Mouse (Mus musculus) spleen, adult 2 months (tissue): ENCODE results near the gene Numb. TPM values are rescaled to one million over a fixed set of nuclear protein-coding genes. Genes with fewer than 3 reads are reported as not detected.

Experiments
- DNase-seq, 2 experiments: peaks; one replicate each; pipeline versions ENCODE4 v3.0.0 to v3.0.0-alpha.2; 2012 to 2021; ENCODE audit warnings: low spot score in 2 of 2, low read depth in 1 of 2
- H3K27ac ChIP-seq: fragments of 200-500 bp; 2 replicates; pipeline ENCODE4 v1.5.1; 2012; ENCODE audit warnings: low read length, inconsistent platforms; ENCODE audit not compliant: insufficient read depth
- H3K27me3 ChIP-seq: fragments of 200-500 bp; 2 replicates; pipeline ENCODE4 v1.6.1; 2012; ENCODE audit warnings: mild to moderate bottlenecking, moderate library complexity, low read length, inconsistent platforms; ENCODE audit not compliant: control insufficient read depth, insufficient read depth
- H3K36me3 ChIP-seq: fragments of 200-500 bp; 2 replicates; pipeline ENCODE4 v1.6.1; 2012; ENCODE audit warnings: mild to moderate bottlenecking, low read length, inconsistent platforms; ENCODE audit not compliant: control insufficient read depth, insufficient read depth
- H3K4me1 ChIP-seq: fragments of 200-500 bp; 2 replicates; pipeline ENCODE4 v1.6.1; 2011; ENCODE audit warnings: inconsistent platforms; ENCODE audit not compliant: control insufficient read depth, insufficient read depth, insufficient read length
- H3K4me3 ChIP-seq: fragments of 200-500 bp; 2 replicates; pipeline ENCODE4 v1.5.1; 2011; ENCODE audit warnings: mild to moderate bottlenecking, inconsistent platforms; ENCODE audit not compliant: insufficient read depth, insufficient read length; ENCODE audit errors: extremely low read depth
- CTCF ChIP-seq: fragments of 200-500 bp; IDR thresholded peaks from 2 replicates; pipeline ENCODE4 v1.5.1; 2011; ENCODE audit warnings: mild to moderate bottlenecking, inconsistent platforms; ENCODE audit not compliant: insufficient read depth, insufficient read length, insufficient replicate concordance; ENCODE audit errors: extremely low read depth
- POLR2A ChIP-seq: fragments of 200-500 bp; IDR thresholded peaks from 2 replicates; pipeline ENCODE4 v1.6.1; 2011; ENCODE audit warnings: low read depth, low read length, inconsistent platforms
- WGBS: fragments of 180-500 bp; shearing (Covaris S2); methylation state at CpG from one replicate; pipeline ENCODE4 v1.1.7; 2018; 5-methylcytosine and 5-hydroxymethylcytosine counted together
- polyA plus RNA-seq: library from polyadenylated mRNA; depleted of rRNA; stranded (reverse); fragments of >200 nt; gene quantifications from 2 replicates; pipeline ENCODE4 v1.2.3, GENCODE M21; 2012; rRNA removed

The Numb gene
- 24.5 and 32.8 TPM in 2 replicates for polyA plus RNA-seq

- TF ChIP-seq CTCF (no peak), POLR2A (peak; percentile 88)
- peak within 1 kb of the TSS; percentile 72 for H3K4me3 ChIP-seq
- no peaks in the 10 kb centered on the region for H3K27me3 ChIP-seq
- H3K4me1 ChIP-seq: peaks cover 6% of the 10 kb centered on the region; the same call in 1 of the 2 replicates
- peak within 1 kb of the TSS; percentile 76 for H3K27ac ChIP-seq
- no peaks in the 10 kb centered on the region for H3K36me3 ChIP-seq
- peak; percentile 96 to 98 for DNase-seq
- WGBS: 1% methylated on average over 60 of the region's 63 CpGs
These were observed at the start of gene Numb for GRCm38 (mm10) chr12:83921535-83922381. Gene Numb (minus strand): TSS chr12:83921934.

GRCm38 (mm10) chr12:83965235-83965634, 43.5 kb upstream of the Numb start:
- TF ChIP-seq CTCF (no peak), POLR2A (no peak)
- H3K27ac ChIP-seq: no peak overlapping the region
- WGBS: 90% methylated on average over 7 of the region's 7 CpGs
- H3K4me1 ChIP-seq: no peaks in the 10 kb centered on the region
- no peaks in the 10 kb centered on the region for H3K36me3 ChIP-seq
- H3K27me3 ChIP-seq: no peaks in the 10 kb centered on the region
- no peak overlapping the region for H3K4me3 ChIP-seq
- DNase-seq: no peak

- H3K27ac ChIP-seq: no peak overlapping the region
- no peaks in the 10 kb centered on the region for H3K4me1 ChIP-seq
- WGBS: 92% methylated on average over 9 of the region's 9 CpGs
- no peak for DNase-seq
- H3K36me3 ChIP-seq: 0 out of 2 replicates have a peak, but pooled peaks cover under 1% of the 10 kb centered on the region
- no peaks in the 10 kb centered on the region for H3K27me3 ChIP-seq
- H3K4me3 ChIP-seq: no peak overlapping the region
- no peak for TF ChIP-seq POLR2A
- TF ChIP-seq CTCF: no peak
These were observed 36.5 kb upstream of the Numb start for GRCm38 (mm10) chr12:83958278-83958677.

DNA sequence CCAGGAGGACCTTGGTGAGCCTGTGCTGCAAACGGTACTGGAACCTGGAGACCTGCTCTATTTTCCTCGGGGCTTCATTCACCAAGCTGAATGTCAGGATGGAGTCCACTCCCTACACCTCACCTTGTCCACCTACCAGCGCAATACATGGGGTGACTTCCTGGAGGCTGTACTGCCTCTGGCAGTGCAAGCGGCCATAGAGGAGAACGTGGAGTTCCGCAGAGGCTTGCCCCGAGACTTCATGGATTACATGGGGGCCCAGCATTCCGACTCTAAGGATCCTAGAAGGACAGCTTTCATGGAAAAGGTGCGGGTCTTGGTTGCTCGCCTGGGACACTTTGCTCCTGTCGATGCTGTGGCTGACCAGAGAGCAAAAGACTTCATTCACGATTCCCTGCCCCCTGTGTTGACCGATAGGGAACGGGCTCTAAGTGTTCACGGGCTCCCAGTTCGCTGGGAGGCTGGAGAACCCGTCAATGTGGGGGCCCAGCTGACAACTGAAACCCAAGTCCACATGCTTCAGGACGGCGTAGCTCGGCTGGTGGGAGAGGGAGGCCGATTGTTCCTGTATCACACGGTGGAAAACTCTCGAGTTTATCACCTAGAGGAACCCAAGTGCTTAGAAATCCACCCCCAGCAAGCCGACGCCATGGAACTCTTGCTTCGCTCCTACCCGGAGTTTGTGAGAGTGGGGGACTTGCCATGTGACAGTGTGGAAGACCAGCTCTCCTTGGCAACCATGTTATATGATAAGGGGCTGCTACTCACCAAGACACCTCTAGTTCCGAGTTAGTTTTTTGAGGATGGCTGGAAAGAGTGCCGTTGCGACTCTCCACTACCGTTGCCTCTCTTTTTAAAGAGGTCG, 30.2 kb upstream of the Numb start:
- H3K27me3 ChIP-seq: no peaks in the 10 kb centered on the region
- 85% methylated on average over 32 of the region's 32 CpGs for WGBS
- H3K4me1 ChIP-seq: peaks cover 16% of the 10 kb centered on the region
- peak overlapping the region; percentile 94; the same call in 1 of the 2 replicates for H3K4me3 ChIP-seq
- H3K27ac ChIP-seq: no peak overlapping the region
- TF ChIP-seq POLR2A (no peak), CTCF (no peak)
- peaks cover 5% of the 10 kb centered on the region; the same call in 1 of the 2 replicates for H3K36me3 ChIP-seq
- DNase-seq: no peak

DNA sequence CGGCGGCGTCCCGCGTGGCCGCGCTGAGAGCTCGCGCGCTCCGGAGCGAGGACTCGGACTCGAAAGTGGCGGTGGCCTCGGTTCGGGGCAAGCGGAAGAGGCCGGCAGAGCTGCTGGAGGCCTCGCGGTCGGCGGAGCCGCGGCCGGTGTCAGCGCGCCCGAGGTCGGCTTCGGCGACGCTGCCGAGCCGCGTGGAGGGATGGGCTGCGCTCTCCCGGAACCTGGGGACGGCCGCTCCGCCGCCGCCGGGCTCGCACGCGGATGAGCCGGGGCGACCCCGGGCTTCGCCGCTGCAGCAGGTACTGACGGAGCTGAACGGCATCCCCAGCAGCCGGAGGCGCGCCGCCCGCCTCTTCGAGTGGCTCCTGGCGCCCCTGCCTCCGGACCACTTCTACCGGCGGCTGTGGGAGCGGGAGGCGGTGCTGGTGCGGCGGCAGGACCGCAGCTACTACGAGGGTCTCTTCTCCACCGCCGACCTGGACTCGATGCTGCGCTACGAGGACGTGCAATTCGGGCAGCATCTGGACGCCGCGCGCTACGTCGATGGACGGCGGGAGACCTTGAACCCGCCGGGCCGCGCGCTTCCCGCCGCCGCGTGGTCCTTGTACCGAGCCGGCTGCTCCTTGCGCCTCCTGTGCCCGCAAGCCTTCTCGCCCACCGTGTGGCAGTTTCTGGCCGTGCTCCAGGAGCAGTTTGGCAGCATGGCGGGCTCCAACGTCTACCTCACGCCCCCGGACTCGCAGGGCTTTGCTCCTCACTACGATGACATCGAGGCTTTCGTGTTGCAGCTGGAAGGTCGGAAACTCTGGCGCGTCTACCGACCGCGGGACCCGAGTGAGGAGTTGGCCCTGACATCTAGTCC, 29.3 kb upstream of the Numb start:
- Histone ChIP-seq H3K27ac (peak overlapping the region; percentile 72), H3K4me3 (peak overlapping the region; percentile 94), H3K4me1 (peaks cover 16% of the 10 kb centered on the region), H3K27me3 (no peaks in the 10 kb centered on the region), H3K36me3 (peaks cover 5% of the 10 kb centered on the region; the same call in 1 of the 2 replicates)
- peak in 1 of 2 experiments; percentile 9 for DNase-seq
- WGBS: under 1% methylated on average over 107 of the region's 116 CpGs
- TF ChIP-seq POLR2A (no peak), CTCF (no peak)

DNA sequence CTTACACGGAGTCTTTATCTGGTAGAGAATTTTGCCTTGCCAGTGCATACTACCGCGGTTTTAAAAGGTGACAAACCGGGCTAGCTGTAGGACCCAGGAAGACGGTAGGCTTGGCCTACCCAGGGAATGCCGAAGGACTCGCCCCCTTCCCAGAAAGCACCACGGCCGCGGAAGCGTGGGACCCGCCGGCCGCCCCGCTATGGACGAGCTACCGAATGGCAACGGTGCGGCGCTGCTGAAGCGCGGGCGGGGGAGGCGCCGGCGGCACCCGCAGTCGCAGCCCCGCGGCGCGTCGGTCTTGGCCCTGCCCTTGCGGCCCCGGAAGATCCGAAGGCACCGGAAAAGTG, 28.7 kb upstream of the Numb start, which contains the start of gene Riox1:
Gene Riox1, plus strand, starts transcription at position 116 of the 347 bp plus-strand sequence.
- H3K27me3 ChIP-seq: no peaks in the 10 kb centered on the region
- peak; percentile 26 to 76 for DNase-seq
- under 1% methylated on average over 37 of the region's 37 CpGs for WGBS
- peak within 1 kb of the TSS; percentile 72 for H3K27ac ChIP-seq
- TF ChIP-seq POLR2A (no peak), CTCF (no peak)
- H3K4me3 ChIP-seq: peak within 1 kb of the TSS; percentile 94
- H3K4me1 ChIP-seq: peaks cover 16% of the 10 kb centered on the region
- H3K36me3 ChIP-seq: peaks cover 5% of the 10 kb centered on the region; the same call in 1 of the 2 replicates
